Mouse (Mus musculus) thymus, adult 2 months (tissue): ENCODE data around the gene Ins2. TPM values are rescaled to one million over a fixed set of nuclear protein-coding genes. Genes with fewer than 3 reads are reported as not detected.

Source experiments
- DNase-seq: peaks from one replicate; pipeline ENCODE4 v3.0.0; 2021
- H3K27ac ChIP-seq: fragments of 200-500 bp; 2 replicates; pipeline ENCODE4 v1.5.1; 2012; ENCODE audit warnings: low read length, control low read depth; ENCODE audit not compliant: control insufficient read depth, insufficient read depth
- H3K27me3 ChIP-seq: fragments of 200-500 bp; 2 replicates; pipeline ENCODE4 v1.6.1; 2012; ENCODE audit warnings: mild to moderate bottlenecking, low read length, moderate library complexity, mixed read lengths; ENCODE audit not compliant: control insufficient read depth, insufficient read depth
- H3K36me3 ChIP-seq: fragments of 200-500 bp; 2 replicates; pipeline ENCODE4 v1.6.1; 2012; ENCODE audit warnings: mild to moderate bottlenecking, low read length, moderate library complexity; ENCODE audit not compliant: control insufficient read depth, insufficient read depth
- H3K4me1 ChIP-seq: fragments of 200-500 bp; replicated peaks from 2 replicates; pipeline ENCODE4 v1.6.1; 2012; ENCODE audit warnings: low read length; ENCODE audit not compliant: control insufficient read depth, insufficient read depth
- H3K4me3 ChIP-seq: fragments of 200-500 bp; 2 replicates; pipeline ENCODE4 v1.5.1; 2012; ENCODE audit warnings: mild to moderate bottlenecking, low read length, control low read depth, moderate library complexity; ENCODE audit not compliant: control insufficient read depth, insufficient read depth
- CTCF ChIP-seq: fragments of 200-500 bp; IDR thresholded peaks from 2 replicates; pipeline ENCODE4 v1.5.1; 2012; ENCODE audit warnings: mild to moderate bottlenecking, control low read depth, low read length, moderate library complexity, borderline replicate concordance; ENCODE audit not compliant: control insufficient read depth, poor library complexity, insufficient read depth; ENCODE audit errors: extremely low read depth
- POLR2A ChIP-seq: fragments of 200-500 bp; IDR thresholded peaks from 2 replicates; pipeline ENCODE4 v1.6.1; 2012; ENCODE audit warnings: mild to moderate bottlenecking, low read length, control low read depth, moderate library complexity; ENCODE audit not compliant: control insufficient read depth, poor library complexity, insufficient read depth; ENCODE audit errors: extremely low read depth
- WGBS: fragments of 180-500 bp; shearing (Covaris S2); methylation state at CpG from one replicate; pipeline ENCODE4 v1.1.7; 2018; 5-methylcytosine and 5-hydroxymethylcytosine counted together
- polyA plus RNA-seq: library from polyadenylated mRNA; depleted of rRNA; stranded (reverse); fragments of >200 nt; gene quantifications from 2 replicates; pipeline ENCODE4 v1.2.3, GENCODE M21; 2012

Ins2 gene
- polyA plus RNA-seq, 1 experiment: 4.2 TPM

GRCm38 (mm10) chr7:142665364-142665763 is 77.8 kb downstream of the Ins2 start:
- no peaks in the 10 kb centered on the region; the same call in 1 of the 2 replicates for H3K4me1 ChIP-seq
- no peak overlapping the region for H3K4me3 ChIP-seq
- peaks cover 17% of the 10 kb centered on the region for H3K27me3 ChIP-seq
- TF ChIP-seq POLR2A (no peak), CTCF (no peak)
- 69% methylated on average over 5 of the region's 5 CpGs for WGBS
- H3K27ac ChIP-seq: no peak overlapping the region
- H3K36me3 ChIP-seq: no peaks in the 10 kb centered on the region
- DNase-seq: no peak

- no peak for TF ChIP-seq POLR2A
- no peak for TF ChIP-seq CTCF
- Histone ChIP-seq H3K4me1 (no peaks in the 10 kb centered on the region; the same call in 1 of the 2 replicates), H3K36me3 (no peaks in the 10 kb centered on the region), H3K4me3 (no peak overlapping the region), H3K27me3 (peaks cover 24% of the 10 kb centered on the region), H3K27ac (no peak overlapping the region)
- 19% methylated on average over 9 of the region's 9 CpGs for WGBS
- DNase-seq: no peak
These were observed 78.6 kb downstream of the Ins2 start for GRCm38 (mm10) chr7:142664465-142665029.

DNA sequence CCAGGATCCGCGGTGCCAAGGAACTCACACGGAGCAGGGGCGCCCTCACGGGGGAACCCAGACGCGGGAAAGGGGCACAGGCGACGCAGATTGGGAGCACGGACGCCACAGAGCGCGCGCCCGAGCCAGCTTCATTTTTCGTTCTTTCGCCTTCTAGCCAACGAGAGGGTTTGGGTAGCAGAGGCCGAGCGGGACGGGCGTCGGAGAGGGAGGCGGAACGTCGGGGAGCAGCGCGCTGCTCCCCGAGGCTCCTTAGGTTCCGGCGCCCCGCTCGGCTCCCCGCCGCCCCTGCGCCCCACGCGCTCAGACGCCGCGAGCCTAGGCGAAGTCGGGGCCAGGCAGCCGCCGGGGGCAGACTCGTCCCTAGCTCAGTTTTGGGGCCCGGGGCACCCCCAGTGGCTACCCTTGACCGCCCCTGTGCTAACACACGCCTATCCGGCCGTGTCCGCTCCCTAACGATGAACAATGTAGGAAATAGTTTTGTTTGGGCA is 79.2 kb downstream of the Ins2 start:
- H3K36me3 ChIP-seq: no peaks in the 10 kb centered on the region
- H3K4me1 ChIP-seq: no peaks in the 10 kb centered on the region; the same call in 1 of the 2 replicates
- H3K27ac ChIP-seq: no peak overlapping the region
- TF ChIP-seq CTCF (no peak), POLR2A (no peak)
- DNase-seq: no peak
- 4% methylated on average over 52 of the region's 53 CpGs for WGBS
- H3K4me3 ChIP-seq: no peak overlapping the region
- H3K27me3 ChIP-seq: peaks cover 28% of the 10 kb centered on the region

GRCm38 (mm10) chr7:142663151-142663550 is 80.0 kb downstream of the Ins2 start:
- Histone ChIP-seq H3K4me3 (no peak overlapping the region), H3K4me1 (no peaks in the 10 kb centered on the region; the same call in none of the 2 replicates), H3K27ac (no peak overlapping the region), H3K36me3 (no peaks in the 10 kb centered on the region), H3K27me3 (peaks cover 36% of the 10 kb centered on the region)
- DNase-seq: no peak
- no peak for TF ChIP-seq POLR2A
- TF ChIP-seq CTCF: no peak
- 42% methylated on average over 5 of the region's 5 CpGs for WGBS

DNA sequence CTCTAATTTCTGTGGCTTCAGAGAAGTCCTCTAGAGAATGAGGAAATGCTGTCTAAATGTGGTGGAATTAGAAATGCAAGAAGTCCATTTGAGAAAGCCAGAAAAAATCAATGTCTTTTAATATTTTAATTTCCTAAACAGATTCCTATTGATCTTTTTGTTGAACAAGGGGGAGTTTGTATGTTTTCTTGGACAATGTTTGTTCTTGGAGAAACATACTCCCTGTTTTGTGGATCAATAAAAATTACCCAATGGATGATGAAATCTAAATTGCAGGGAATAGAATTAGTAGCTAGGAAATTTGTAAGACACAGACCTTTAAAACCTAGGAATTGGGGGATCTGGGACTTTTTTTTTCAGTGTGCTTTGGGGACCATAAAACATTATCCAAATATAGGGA is 81.4 kb downstream of the Ins2 start:
- Histone ChIP-seq H3K4me1 (no peaks in the 10 kb centered on the region; the same call in none of the 2 replicates), H3K4me3 (no peak overlapping the region), H3K36me3 (no peaks in the 10 kb centered on the region), H3K27ac (no peak overlapping the region), H3K27me3 (peaks cover 40% of the 10 kb centered on the region)
- TF ChIP-seq CTCF: no peak
- no peak for DNase-seq

GRCm38 (mm10) chr7:142661046-142661445 is 82.1 kb downstream of the Ins2 start:
- WGBS: 7% methylated on average over 25 of the region's 25 CpGs
- no peak for TF ChIP-seq POLR2A
- no peak for TF ChIP-seq CTCF
- Histone ChIP-seq H3K4me3 (no peak overlapping the region), H3K36me3 (no peaks in the 10 kb centered on the region), H3K4me1 (no peaks in the 10 kb centered on the region; the same call in none of the 2 replicates), H3K27ac (no peak overlapping the region), H3K27me3 (peaks cover 40% of the 10 kb centered on the region)
- no peak for DNase-seq

DNA sequence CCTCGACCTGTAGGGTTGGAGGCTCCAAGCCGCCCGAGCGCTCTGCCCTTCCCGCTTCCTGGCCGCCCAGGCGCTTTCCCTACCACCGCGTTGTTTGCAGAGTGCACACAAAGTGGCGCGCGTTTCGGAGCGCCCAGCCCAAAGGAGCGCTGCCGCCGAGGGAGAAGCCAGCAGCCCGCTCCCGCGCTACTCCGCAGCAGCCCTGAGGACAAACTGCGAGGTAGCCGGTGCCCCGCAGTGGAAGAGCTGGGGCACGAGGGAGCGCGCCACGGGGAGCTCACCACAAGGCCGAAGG is 82.6 kb downstream of the Ins2 start:
- Histone ChIP-seq H3K27ac (no peak overlapping the region), H3K4me1 (no peaks in the 10 kb centered on the region; the same call in none of the 2 replicates), H3K36me3 (no peaks in the 10 kb centered on the region), H3K27me3 (peaks cover 40% of the 10 kb centered on the region), H3K4me3 (no peak overlapping the region)
- TF ChIP-seq CTCF: no peak
- TF ChIP-seq POLR2A: no peak
- WGBS: 2% methylated on average over 29 of the region's 29 CpGs
- no peak for DNase-seq
